Mouse (Mus musculus) MEL-GATA-1-ER (cell line): Measurements from ENCODE around the gene Slc12a7.
A peak's percentile ranks its signal among the peaks of the same experiment; 100 is the strongest.

ENCODE experiments used
- DNase-seq: peaks from one replicate; pipeline ENCODE4 v3.0.0-alpha.2; 2012; ENCODE audit warnings: low read depth; ENCODE audit errors: extremely low read depth

Slc12a7 gene

DNA sequence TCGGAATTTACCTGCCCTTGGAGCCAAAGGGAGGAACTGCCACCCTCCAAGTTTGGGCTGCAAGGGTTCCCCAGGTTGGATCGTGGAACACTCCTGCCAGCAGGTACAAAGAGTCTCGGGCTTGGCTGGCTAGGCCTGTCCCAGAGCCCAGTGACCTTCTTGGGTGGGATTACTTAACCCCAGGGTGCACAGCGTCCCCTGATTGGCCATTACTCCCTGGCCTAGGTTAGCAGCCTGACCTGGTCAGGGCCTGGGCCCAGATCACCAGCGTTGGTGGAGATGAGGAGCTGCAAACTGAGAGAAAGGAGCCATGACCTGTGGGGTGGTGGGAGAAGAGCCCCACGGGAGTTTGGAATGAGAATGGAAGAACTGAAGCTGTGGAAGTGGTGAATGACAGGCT, 30.0 kb downstream of the Slc12a7 start:
- no peak for DNase-seq

- peak; percentile 47 for DNase-seq
These were observed 30.8 kb downstream of the Slc12a7 start for GRCm38 (mm10) chr13:73763439-73764255.

GRCm38 (mm10) chr13:73764256-73764775, 31.4 kb downstream of the Slc12a7 start:
- no peak for DNase-seq

DNA sequence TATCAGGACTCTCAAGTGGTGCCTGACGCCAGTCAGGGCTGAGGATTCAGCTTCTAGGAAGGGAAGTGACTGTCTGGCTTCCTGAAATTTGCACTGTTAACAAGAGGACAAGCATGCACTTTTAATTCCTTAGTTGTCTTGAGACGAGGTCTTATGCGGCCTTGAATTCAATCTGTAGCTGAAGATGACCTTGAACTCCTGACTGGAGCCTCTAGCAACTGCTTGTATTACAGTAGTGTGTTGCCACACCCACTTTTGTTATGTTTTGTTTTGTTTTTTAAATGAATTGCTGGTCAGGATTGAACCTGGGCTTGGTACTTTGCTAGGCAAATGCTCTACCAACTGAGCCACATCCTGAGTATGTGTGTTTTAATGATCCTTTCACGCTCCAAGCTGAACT, 32.5 kb downstream of the Slc12a7 start:
- no peak for DNase-seq

GRCm38 (mm10) chr13:73767224-73767623, 34.3 kb downstream of the Slc12a7 start:
- no peak for DNase-seq

- no peak for DNase-seq
These were observed 34.9 kb downstream of the Slc12a7 start for GRCm38 (mm10) chr13:73767754-73768153.

DNA sequence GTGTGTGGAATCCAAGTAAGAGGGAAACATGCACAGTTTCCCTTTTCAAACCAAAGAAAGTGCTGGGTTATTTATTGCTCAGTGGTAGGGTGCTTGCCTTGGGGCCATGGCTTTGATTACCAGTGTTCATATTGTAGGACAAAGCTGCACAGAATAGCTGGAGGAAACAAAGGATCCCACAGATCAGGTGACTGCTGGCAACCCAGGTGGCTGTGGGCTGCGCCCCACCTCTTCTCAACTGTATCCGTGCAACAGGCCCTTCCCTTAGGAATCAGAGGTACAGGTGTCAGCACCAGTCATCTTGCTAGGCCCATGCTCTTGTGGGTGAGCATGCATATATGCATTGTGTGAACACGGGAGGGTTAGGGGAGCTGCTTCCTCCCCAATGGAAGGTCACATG, 35.4 kb downstream of the Slc12a7 start:
- no peak for DNase-seq

GRCm38 (mm10) chr13:73769916-73770682, 37.2 kb downstream of the Slc12a7 start:
- no peak for DNase-seq

GRCm38 (mm10) chr13:73771131-73771530, 38.2 kb downstream of the Slc12a7 start:
- DNase-seq: no peak

DNA sequence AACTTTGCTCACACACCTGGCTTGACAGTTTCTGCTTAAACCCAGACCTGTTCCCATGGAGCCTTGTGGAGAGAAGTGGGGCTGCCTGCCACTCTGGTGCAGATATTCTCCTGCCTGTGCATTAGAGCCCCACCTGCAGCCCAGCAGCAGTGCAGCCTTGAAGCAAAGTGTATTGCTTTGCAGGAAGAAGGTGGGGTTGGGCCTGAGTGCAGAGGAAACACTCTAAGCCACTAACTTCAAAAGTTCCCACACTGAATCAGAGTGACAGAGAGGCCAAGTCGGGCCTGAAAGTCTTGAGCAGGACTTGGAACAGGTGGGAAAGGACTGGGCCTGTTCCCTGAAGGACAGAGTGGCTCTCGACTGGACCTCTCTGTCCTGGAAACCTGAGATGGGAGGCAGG, 39.8 kb downstream of the Slc12a7 start:
- DNase-seq: no peak

DNA sequence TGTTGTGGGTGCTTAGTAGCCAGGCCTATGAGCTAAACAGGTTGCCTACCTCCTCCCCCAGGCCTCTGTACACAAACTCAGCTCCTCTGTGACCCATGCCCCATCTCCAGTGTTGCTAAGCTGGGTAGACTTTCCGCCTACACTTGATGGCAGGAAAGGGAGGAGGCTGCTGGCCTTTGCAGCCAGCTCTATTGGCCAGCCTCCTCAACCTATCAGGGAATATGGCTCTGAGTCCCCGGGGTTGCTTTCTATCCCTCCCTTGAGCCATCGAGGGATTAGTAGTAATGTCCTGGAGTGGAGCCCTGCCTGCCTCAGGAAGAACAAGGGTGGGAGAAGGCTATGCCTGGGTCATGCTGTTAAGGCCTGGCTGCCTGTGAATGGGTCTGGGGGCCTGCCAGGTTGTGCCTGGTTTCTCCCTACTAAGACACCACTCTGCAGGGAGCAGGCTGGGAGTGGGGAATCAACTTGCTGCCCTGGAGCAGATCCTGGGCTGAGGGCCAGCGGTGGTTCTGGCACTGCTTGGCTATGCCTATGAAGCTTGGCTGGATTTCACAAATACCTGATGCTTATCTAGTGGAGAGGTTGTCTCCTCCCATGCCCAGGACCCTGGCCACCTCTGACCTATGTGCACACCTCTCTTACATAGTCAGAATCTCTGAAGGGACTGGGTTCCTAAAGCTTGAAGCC, 40.8 kb downstream of the Slc12a7 start:
- DNase-seq: no peak

DNA sequence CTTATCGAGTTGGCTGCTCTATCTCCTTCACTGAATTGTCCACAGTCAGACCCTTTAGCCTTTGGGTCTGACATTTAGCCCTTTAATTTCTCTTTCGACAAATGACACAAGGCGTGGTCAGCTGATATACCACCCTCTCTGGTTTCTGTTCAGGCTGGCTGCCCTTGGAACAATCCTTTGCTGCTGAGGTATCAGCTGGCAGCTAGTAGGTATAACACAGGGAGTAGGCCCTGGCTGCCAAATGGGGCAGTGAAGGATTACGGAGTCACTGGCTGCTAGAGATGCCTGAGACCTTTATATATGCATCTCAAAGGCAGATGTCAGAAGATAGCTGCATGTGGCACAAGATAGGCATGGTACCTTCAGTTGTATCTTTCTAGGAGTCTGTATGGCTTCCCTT, 42.9 kb downstream of the Slc12a7 start:
- no peak for DNase-seq

- no peak for DNase-seq
These were observed 44.7 kb downstream of the Slc12a7 start for GRCm38 (mm10) chr13:73777578-73777977.

DNA sequence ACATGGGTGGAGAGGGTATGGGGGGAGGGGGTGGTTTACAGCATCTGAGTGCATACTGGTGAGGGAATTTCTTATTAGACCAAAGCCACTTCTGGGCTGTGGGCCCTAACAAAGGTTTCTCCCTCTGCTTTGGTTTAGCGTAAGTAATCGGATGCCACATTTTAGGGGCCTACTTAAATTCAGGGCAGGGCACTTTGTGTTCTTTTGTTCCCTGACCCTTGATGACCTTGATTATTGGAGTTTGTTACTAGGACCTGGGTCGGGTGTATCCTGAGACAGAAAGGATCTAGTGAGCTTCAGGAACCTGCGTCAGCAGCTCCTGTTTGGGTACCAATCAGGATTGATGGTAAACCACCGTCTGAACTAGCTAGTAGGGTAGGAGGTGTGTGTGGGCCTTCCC, 49.6 kb downstream of the Slc12a7 start:
- no peak for DNase-seq

- no peak for DNase-seq
These were observed 59.3 kb downstream of the Slc12a7 start for GRCm38 (mm10) chr13:73792176-73792575.

GRCm38 (mm10) chr13:73793171-73793570, 60.3 kb downstream of the Slc12a7 start:
- DNase-seq: peak; percentile 71

- DNase-seq: no peak
These were observed 66.2 kb downstream of the Slc12a7 start for GRCm38 (mm10) chr13:73799110-73799509.

- DNase-seq: no peak
These were observed 70.7 kb downstream of the Slc12a7 start for GRCm38 (mm10) chr13:73803450-73804178.

GRCm38 (mm10) chr13:73804914-73805313, 72.0 kb downstream of the Slc12a7 start:
- DNase-seq: no peak

- DNase-seq: no peak
These were observed 80.0 kb downstream of the Slc12a7 start for GRCm38 (mm10) chr13:73812936-73813335.

DNA sequence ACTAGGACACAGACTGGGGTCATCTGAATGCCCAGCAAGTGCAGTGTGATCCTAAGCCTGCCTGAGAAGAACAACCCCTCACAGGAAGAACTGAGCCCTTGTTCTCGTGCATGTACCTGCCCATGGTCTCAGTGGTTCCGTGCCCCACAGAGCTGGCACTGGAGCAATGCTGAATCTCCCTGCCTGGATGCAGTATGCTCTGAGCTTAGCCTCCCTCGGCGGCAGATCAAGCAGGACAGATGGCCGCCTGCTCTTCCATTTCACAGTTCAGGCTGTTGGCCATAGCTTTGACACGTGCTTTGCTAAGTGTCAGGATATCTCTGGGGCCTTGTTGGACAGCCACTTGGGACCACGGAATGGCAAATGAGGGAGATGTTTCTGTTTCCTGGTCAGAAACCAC, 81.3 kb downstream of the Slc12a7 start:
- DNase-seq: no peak
